Mouse (Mus musculus) heart, embryonic 12.5 days (tissue): ENCODE measurements around the gene Ptprb. TPM values are rescaled to one million over a fixed set of nuclear protein-coding genes. Genes with fewer than 3 reads are reported as not detected.

Experiments used
- ATAC-seq: fragments of 200-750 bp; cut with Nextera tagmentation; 2 replicates; pipeline ENCODE4 v1.8.0; 2017; ENCODE audit warnings: moderate TSS enrichment, moderate library complexity; ENCODE audit not compliant: insufficient number of reproducible peaks, low FRiP score
- H3K27ac ChIP-seq: fragments of 300-500 bp; sonication (generic); 2 replicates; pipeline ENCODE4 v1.5.1; 2016; ENCODE audit warnings: mild to moderate bottlenecking, moderate library complexity; ENCODE audit not compliant: poor library complexity, severe bottlenecking
- H3K27me3 ChIP-seq: fragments of 300-500 bp; sonication (generic); replicated peaks from 2 replicates; pipeline ENCODE4 v1.6.1; 2016; ENCODE audit warnings: mild to moderate bottlenecking, moderate library complexity
- H3K36me3 ChIP-seq: fragments of 300-500 bp; sonication (generic); 2 replicates; pipeline ENCODE4 v1.6.1; 2016; ENCODE audit warnings: mild to moderate bottlenecking, moderate library complexity
- H3K4me1 ChIP-seq: fragments of 300-500 bp; sonication (generic); replicated peaks from 2 replicates; pipeline ENCODE4 v1.6.1; 2016; ENCODE audit warnings: mild to moderate bottlenecking
- H3K4me2 ChIP-seq: fragments of 300-500 bp; sonication (generic); 2 replicates; pipeline ENCODE4 v1.6.1; 2016; ENCODE audit warnings: mild to moderate bottlenecking, moderate library complexity
- H3K4me3 ChIP-seq: fragments of 300-500 bp; sonication (generic); 2 replicates; pipeline ENCODE4 v1.5.1; 2016; ENCODE audit warnings: mild to moderate bottlenecking
- H3K9ac ChIP-seq: fragments of 300-500 bp; sonication (generic); 2 replicates; pipeline ENCODE4 v1.6.1; 2016; ENCODE audit warnings: mild to moderate bottlenecking, moderate library complexity
- H3K9me3 ChIP-seq: fragments of 300-500 bp; sonication (generic); replicated peaks from 2 replicates; pipeline ENCODE4 v1.6.1; 2016; ENCODE audit warnings: mild to moderate bottlenecking, moderate library complexity
- WGBS: fragments of 180-500 bp; shearing (Covaris S2); methylation state at CpG from one replicate; pipeline ENCODE4 v1.1.7; 2016; 5-methylcytosine and 5-hydroxymethylcytosine counted together
- polyA plus RNA-seq: library from polyadenylated mRNA; unstranded; fragments of >200 nt; fragmentation: Nextera tagmentation; extraction: Ambion mirVana; gene quantifications from 2 replicates; pipeline ENCODE4 v1.2.1, GENCODE M21; 2016

The Ptprb gene
- polyA plus RNA-seq, 1 experiment from 2014 or later = 11.1 TPM

GRCm38 (mm10) chr10:116397573-116397972 is 122.2 kb downstream of the Ptprb start:
- H3K27ac ChIP-seq = no peak overlapping the region
- no peaks in the 10 kb centered on the region for H3K9me3 ChIP-seq
- H3K4me2 ChIP-seq = peak overlapping the region; percentile 70
- 23% methylated on average over 14 of the region's 14 CpGs for WGBS
- H3K9ac ChIP-seq = peak overlapping the region; percentile 56
- no peaks in the 10 kb centered on the region for H3K36me3 ChIP-seq
- H3K4me3 ChIP-seq = peak overlapping the region; percentile 39
- H3K27me3 ChIP-seq = no peaks in the 10 kb centered on the region
- ATAC-seq = no peak
- peaks cover 27% of the 10 kb centered on the region for H3K4me1 ChIP-seq

DNA sequence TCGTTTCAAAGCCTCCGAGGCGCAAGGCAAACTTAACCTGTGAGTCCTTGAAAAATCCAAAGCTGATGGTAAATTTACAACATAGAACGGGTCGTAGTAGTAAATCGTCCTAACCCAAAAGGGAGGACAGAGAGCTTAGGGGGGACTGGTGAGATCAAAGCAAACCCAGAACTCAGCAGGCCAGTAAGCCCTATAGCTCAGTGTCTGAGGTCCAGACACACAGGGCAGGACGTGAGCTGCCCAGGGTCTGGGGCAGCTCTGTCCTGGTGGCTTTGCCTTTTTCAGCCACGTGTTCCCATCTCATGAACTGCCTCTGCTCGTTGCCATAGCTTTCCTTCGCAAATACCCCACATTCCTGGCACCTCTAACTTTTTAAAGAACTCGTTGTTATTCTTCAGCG is 122.7 kb downstream of the Ptprb start:
- no peak overlapping the region for H3K27ac ChIP-seq
- peak overlapping the region; percentile 70 for H3K4me2 ChIP-seq
- H3K36me3 ChIP-seq = no peaks in the 10 kb centered on the region
- 0 out of 2 replicates have a peak overlapping the region, but pooled peaks have one; percentile 56 for H3K9ac ChIP-seq
- H3K4me1 ChIP-seq = peaks cover 26% of the 10 kb centered on the region
- 49% methylated on average over 12 of the region's 12 CpGs for WGBS
- peak overlapping the region; percentile 39 for H3K4me3 ChIP-seq
- no peak for ATAC-seq
- no peaks in the 10 kb centered on the region for H3K27me3 ChIP-seq
- H3K9me3 ChIP-seq = no peaks in the 10 kb centered on the region

DNA sequence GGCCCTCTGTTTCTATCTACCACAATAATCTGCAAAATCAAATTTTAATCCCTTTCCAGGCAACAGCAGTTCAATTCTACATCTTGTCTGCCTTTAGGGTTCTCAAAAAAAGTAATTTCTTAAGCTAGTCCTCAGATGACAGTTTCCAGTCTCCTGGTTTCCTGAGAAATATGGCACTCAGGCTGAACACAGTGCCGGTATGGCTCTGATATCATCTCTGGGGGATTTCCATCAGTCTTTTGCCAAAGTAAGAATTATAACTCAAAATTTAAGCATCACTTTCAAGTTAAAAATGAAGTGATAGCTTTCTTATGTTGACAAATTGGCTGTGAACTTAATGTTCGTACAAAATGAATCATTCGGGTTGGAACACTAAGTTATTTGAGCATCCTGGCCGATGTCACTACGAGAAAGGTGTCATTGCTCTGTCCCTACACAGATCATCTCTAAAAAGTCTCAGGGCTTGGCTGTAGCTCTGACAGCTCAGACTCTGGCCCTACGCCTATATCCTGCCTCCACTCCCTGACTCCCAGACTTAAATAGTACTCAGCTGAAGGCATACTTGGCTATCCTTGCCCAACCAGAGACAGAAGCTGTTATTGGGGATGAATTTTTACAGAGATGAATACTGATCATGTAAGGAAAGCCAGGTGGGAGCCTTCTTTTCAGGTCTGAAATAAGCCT is 127.6 kb downstream of the Ptprb start:
- Histone ChIP-seq H3K9ac (no peak overlapping the region), H3K27ac (no peak overlapping the region), H3K4me1 (peaks cover 5% of the 10 kb centered on the region), H3K27me3 (no peaks in the 10 kb centered on the region), H3K4me3 (no peak overlapping the region), H3K9me3 (no peaks in the 10 kb centered on the region), H3K4me2 (no peak overlapping the region), H3K36me3 (no peaks in the 10 kb centered on the region)
- ATAC-seq = no peak
- WGBS = 80% methylated on average over 6 of the region's 6 CpGs

DNA sequence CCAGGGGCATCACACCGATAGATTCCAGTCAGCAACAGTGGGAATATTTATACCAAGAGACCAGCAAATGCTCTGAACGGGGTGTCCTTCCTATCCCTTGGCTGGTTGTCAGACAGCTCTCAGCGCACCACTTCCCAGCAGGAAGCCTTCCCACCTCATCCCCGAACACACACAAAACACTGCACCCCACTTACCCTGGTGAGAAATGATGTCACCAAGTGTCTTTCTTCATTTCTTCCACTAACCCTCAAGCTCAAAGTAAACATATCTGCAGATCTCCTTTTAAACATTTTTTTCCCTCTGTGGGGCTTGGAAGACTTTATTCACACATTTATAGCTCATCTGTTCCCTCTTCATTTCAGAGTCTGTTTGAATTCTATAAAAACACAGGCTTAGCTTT is 128.4 kb downstream of the Ptprb start:
- no peak overlapping the region for H3K4me2 ChIP-seq
- 48% methylated on average over 4 of the region's 4 CpGs for WGBS
- no peak overlapping the region for H3K9ac ChIP-seq
- no peaks in the 10 kb centered on the region for H3K27me3 ChIP-seq
- no peak overlapping the region for H3K4me3 ChIP-seq
- H3K9me3 ChIP-seq = no peaks in the 10 kb centered on the region
- no peak overlapping the region for H3K27ac ChIP-seq
- no peaks in the 10 kb centered on the region for H3K36me3 ChIP-seq
- ATAC-seq = no peak
- peaks cover 7% of the 10 kb centered on the region for H3K4me1 ChIP-seq

DNA sequence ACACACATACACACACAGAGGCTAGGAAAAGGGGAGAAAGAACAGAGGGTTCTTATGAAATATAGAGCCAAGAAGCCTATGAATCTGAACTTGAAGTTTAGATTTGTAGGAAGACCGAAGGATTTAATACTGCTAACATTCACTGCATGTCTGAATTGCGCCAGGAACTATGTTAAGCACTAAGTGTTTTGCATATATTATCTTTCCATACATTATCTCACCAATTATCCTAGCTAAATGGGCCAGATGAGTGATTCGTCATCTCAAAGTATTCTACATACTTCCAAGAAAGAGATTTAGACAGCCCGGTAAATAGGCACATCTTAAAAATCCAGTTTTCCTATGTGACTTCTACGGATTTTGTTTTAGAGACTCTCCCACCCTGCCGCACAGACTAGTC is 129.7 kb downstream of the Ptprb start:
- WGBS = 88% methylated on average over 6 of the region's 6 CpGs
- Histone ChIP-seq H3K27ac (no peak overlapping the region), H3K36me3 (no peaks in the 10 kb centered on the region), H3K4me3 (no peak overlapping the region), H3K27me3 (no peaks in the 10 kb centered on the region), H3K9me3 (no peaks in the 10 kb centered on the region), H3K9ac (no peak overlapping the region), H3K4me1 (peaks cover 7% of the 10 kb centered on the region), H3K4me2 (no peak overlapping the region)
- no peak for ATAC-seq

DNA sequence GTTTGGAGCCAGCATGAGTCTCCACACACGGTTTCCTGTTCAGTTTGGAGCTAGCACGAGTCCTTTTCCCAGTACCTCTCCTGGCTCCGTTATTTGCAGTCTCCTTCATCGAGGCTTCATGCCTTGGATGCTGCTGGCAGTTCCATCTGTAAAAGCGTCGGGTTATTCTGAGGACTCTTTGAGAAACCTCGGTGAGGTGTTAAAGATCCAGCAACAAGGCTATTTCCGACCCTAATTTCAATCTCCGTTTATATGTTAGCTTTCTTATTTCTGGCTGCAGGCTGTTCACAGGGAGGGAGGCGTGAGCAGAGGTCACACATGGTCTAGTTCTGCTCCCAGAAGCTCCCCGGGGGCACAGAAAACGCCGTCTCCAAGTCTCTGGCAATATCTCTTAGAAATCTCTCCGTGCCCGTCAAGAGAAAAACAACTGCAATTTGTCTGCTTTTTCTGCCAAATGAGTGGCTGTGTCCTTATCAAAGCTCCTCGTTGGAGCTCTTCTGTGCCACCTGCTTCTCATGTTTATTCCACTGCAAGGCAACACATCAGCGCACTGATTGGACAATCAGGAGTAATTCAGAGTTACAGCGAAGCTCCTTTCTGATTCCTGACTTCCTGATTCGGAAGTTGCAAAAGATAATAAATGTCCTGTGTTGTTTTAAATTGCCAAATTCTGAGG is 132.5 kb downstream of the Ptprb start:
- no peak overlapping the region for H3K9ac ChIP-seq
- ATAC-seq = no peak
- WGBS = 37% methylated on average over 19 of the region's 19 CpGs

GRCm38 (mm10) chr10:116410826-116411225 is 135.5 kb downstream of the Ptprb start:
- Histone ChIP-seq H3K4me3 (no peak overlapping the region), H3K36me3 (no peaks in the 10 kb centered on the region), H3K4me2 (peak overlapping the region; percentile 25; the same call in 1 of the 2 replicates), H3K4me1 (peaks cover 14% of the 10 kb centered on the region), H3K9ac (no peak overlapping the region), H3K27ac (no peak overlapping the region), H3K27me3 (no peaks in the 10 kb centered on the region), H3K9me3 (no peaks in the 10 kb centered on the region)
- no peak for ATAC-seq
- WGBS = 24% methylated on average over 9 of the region's 9 CpGs

More for the DNA sequence above, 132.5 kb downstream of the Ptprb start:
- Histone ChIP-seq H3K27me3 (no peaks in the 10 kb centered on the region), H3K36me3 (no peaks in the 10 kb centered on the region), H3K4me1 (peaks cover 14% of the 10 kb centered on the region), H3K4me2 (peak overlapping the region; percentile 8; the same call in 1 of the 2 replicates), H3K9me3 (no peaks in the 10 kb centered on the region), H3K4me3 (no peak overlapping the region), H3K27ac (no peak overlapping the region)

- Histone ChIP-seq H3K27ac (no peak overlapping the region), H3K4me1 (0 out of 2 replicates have a peak, but pooled peaks cover 2% of the 10 kb centered on the region), H3K36me3 (no peaks in the 10 kb centered on the region), H3K4me3 (no peak overlapping the region), H3K27me3 (no peaks in the 10 kb centered on the region), H3K9ac (no peak overlapping the region), H3K9me3 (no peaks in the 10 kb centered on the region), H3K4me2 (no peak overlapping the region)
- 73% methylated on average over 6 of the region's 6 CpGs for WGBS
- no peak for ATAC-seq
Measured at GRCm38 (mm10) chr10:116416142-116416541, 140.8 kb downstream of the Ptprb start.

GRCm38 (mm10) chr10:116416726-116417125 is 141.4 kb downstream of the Ptprb start:
- Histone ChIP-seq H3K36me3 (no peaks in the 10 kb centered on the region), H3K9ac (no peak overlapping the region), H3K9me3 (peaks cover 5% of the 10 kb centered on the region; the same call in 1 of the 2 replicates), H3K27ac (no peak overlapping the region), H3K4me3 (no peak overlapping the region), H3K27me3 (no peaks in the 10 kb centered on the region), H3K4me1 (no peaks in the 10 kb centered on the region), H3K4me2 (no peak overlapping the region)
- no peak for ATAC-seq
- 41% methylated on average over 5 of the region's 5 CpGs for WGBS

DNA sequence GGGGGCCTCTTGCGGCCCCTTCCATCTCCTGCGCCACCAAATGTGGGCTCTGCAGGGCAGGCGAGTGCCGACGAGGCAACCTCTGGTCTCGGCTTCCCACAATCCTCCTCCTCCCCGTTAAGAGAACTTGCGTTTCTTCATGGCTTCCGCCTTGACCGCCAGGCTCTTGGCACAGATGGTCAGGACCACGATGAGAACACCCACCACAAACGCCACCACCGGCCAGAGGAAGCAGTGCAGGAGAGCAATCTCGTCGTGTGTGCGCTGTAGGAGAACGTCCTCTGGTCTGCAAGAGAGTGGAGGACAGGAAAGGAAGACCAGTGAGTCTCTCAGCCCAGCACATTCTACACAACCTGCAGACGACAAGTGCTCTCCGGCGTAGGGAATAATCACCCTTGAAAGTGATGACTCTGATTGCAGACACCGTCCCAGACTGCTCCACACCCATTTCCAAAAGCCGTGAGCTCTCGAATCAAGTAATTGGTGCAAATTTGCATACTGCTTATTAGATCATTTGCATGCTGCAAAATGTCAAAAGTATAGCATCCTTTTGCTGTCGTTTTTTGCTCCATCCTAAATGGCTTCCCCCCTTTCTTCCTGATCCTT is 142.9 kb downstream of the Ptprb start:
- Histone ChIP-seq H3K27me3 (no peaks in the 10 kb centered on the region), H3K4me2 (peak overlapping the region; percentile 14; the same call in 1 of the 2 replicates), H3K4me1 (no peaks in the 10 kb centered on the region), H3K36me3 (no peaks in the 10 kb centered on the region), H3K27ac (no peak overlapping the region), H3K9me3 (peaks cover 9% of the 10 kb centered on the region; the same call in 1 of the 2 replicates), H3K4me3 (no peak overlapping the region), H3K9ac (no peak overlapping the region)
- WGBS = 60% methylated on average over 24 of the region's 24 CpGs
- no peak for ATAC-seq

GRCm38 (mm10) chr10:116420976-116421375 is 145.7 kb downstream of the Ptprb start:
- 83% methylated on average over 6 of the region's 6 CpGs for WGBS
- no peak overlapping the region for H3K4me3 ChIP-seq
- no peak overlapping the region for H3K9ac ChIP-seq
- no peak overlapping the region for H3K4me2 ChIP-seq
- no peak overlapping the region for H3K27ac ChIP-seq
- no peak for ATAC-seq
- no peaks in the 10 kb centered on the region for H3K4me1 ChIP-seq
- no peaks in the 10 kb centered on the region for H3K36me3 ChIP-seq
- H3K9me3 ChIP-seq = peaks cover 15% of the 10 kb centered on the region
- H3K27me3 ChIP-seq = no peaks in the 10 kb centered on the region
